Mouse (Mus musculus) embryonic fibroblast, embryonic 13.5 days (primary cell): Measurements from ENCODE around the gene Raf1. TPM values are rescaled to one million over a fixed set of nuclear protein-coding genes. Genes with fewer than 3 reads are reported as not detected.
A peak's percentile ranks its signal among the peaks of the same experiment; 100 is the strongest.

Experiments used
- H3K27ac ChIP-seq: 2 replicates; pipeline ENCODE4 v1.5.1; 2012; ENCODE audit warnings: low read length, control low read depth, inconsistent platforms; ENCODE audit not compliant: insufficient read depth
- H3K4me1 ChIP-seq: 2 replicates; pipeline ENCODE4 v1.6.1; 2011; ENCODE audit warnings: low read length; ENCODE audit not compliant: control insufficient read depth, insufficient read depth
- H3K4me3 ChIP-seq: 2 replicates; pipeline ENCODE4 v1.5.1; 2011; ENCODE audit warnings: mild to moderate bottlenecking, control low read depth, low read length; ENCODE audit not compliant: insufficient read depth
- CTCF ChIP-seq: IDR thresholded peaks from 2 replicates; pipeline ENCODE4 v1.5.1; 2011; ENCODE audit warnings: mild to moderate bottlenecking, control low read depth, low read length, moderate library complexity, borderline replicate concordance; ENCODE audit not compliant: insufficient read depth
- POLR2A ChIP-seq: IDR thresholded peaks from 2 replicates; pipeline ENCODE4 v1.6.1; 2011; ENCODE audit warnings: low read depth, mild to moderate bottlenecking, control low read depth, low read length, moderate library complexity
- polyA plus RNA-seq: library from polyadenylated mRNA; stranded (reverse); fragments of >200 nt; gene quantifications from 2 replicates; pipeline ENCODE4 v1.2.4, GENCODE M21; 2011; ENCODE audit warnings: low read depth; ENCODE audit not compliant: missing spikeins, insufficient read length

The Raf1 gene
- polyA plus RNA-seq, 1 experiment, result 69.8 TPM

DNA sequence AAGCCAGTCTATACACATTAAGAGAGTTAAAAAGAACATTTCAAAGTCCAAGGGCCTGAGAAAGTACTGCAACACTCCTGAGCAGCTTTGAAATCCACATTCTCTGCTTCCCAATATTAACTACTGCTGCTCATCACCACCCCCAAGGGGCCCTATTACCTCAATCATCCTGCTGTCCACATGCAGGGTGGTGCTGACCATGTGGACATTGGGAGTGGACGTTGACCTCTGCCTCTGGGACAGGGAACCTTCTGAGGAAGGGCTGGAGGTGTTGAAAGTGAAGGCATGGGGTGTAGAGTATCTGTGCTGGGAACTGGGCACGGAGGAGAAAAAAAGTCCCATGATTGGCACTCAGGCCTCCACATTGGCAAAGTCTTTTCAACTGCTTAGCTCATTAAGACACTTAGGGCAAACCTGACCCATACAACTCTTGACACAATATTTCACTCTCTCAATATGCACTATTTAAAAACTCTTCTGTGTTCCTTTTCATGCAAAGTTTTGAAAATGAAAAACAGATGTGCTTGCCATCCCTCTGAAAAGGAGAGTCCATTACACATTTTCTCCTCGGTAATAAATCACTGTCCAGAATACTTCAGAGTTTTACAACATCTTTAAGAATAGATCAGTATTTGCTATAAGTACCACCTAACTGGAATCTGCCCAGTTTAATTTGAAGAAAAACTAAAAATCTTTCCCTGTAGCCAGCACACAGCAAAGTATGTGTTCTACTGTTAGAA, 45.2 kb downstream of the Raf1 start:
- no peak overlapping the region for H3K4me3 ChIP-seq
- no peak overlapping the region for H3K27ac ChIP-seq
- peaks cover 2% of the 10 kb centered on the region; the same call in 1 of the 2 replicates for H3K4me1 ChIP-seq
- no peak for TF ChIP-seq POLR2A
- no peak for TF ChIP-seq CTCF

DNA sequence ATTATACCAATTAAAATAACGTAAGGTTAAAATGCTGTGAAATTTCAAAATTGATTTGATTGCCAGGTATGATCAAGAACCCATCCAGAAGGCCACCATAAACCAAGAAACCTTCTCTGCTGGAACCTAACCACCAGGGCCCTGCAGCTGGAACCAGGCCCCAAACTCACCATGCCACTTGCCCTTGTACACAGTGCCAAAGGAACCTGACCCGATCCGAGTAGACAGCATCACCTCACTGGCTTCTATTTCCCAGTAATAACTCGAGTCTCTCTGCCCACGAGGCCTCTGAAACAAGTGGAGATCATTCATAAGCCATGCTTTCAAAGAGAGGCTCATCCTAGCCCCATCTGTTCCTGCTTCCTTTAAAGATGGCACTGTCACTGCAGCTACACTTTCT, 50.3 kb downstream of the Raf1 start:
- no peak for TF ChIP-seq POLR2A
- no peak for TF ChIP-seq CTCF
- H3K4me1 ChIP-seq, result no peaks in the 10 kb centered on the region
- no peak overlapping the region for H3K27ac ChIP-seq
- no peak overlapping the region for H3K4me3 ChIP-seq

- Histone ChIP-seq H3K4me1 (no peaks in the 10 kb centered on the region), H3K4me3 (no peak overlapping the region), H3K27ac (no peak overlapping the region)
- TF ChIP-seq POLR2A, result no peak
- no peak for TF ChIP-seq CTCF
These were observed 55.5 kb downstream of the Raf1 start for GRCm38 (mm10) chr6:115620942-115621341.

DNA sequence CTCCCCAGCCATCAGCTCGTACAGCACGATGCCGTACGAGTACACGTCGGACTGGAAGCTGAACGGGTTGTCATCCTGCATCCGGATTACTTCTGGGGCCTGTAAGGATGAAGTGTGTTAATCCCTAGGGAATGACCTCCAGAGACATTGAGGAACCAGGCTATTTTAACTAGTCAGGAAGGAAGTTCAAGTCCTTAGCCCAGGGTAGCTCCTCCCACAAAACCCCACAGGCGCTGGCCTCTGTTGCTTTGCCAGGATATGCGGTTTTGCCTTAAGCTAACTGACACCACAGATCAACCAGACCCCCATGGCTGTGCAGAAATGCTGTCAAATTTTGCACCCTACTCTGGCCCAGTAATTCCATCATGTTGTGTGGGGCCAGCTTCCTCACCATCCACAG, 56.6 kb downstream of the Raf1 start:
- Histone ChIP-seq H3K27ac (no peak overlapping the region), H3K4me1 (no peaks in the 10 kb centered on the region), H3K4me3 (no peak overlapping the region)
- TF ChIP-seq POLR2A (no peak), CTCF (no peak)

DNA sequence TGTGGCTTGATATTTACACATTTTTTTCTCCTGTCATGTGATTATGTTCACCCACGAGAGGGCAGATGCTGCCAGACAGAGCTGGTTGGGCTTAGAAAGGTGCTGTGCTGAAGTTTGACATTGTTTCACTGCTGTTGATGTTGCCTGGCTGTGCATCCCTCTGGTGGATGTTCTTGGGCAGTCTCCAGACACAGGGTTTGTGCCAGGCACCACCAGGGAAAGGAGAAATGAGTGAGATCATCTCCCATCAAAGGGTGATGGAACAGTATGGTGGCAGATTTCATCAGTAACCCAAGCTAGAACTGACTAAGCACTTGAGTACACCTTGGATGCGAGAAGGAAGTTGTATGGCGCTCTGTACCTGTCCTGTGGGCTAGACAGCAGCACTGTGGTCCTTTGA, 60.5 kb downstream of the Raf1 start:
- Histone ChIP-seq H3K4me1 (no peaks in the 10 kb centered on the region), H3K4me3 (no peak overlapping the region), H3K27ac (no peak overlapping the region)
- TF ChIP-seq POLR2A (no peak), CTCF (no peak)

GRCm38 (mm10) chr6:115613793-115614192, 62.6 kb downstream of the Raf1 start:
- H3K27ac ChIP-seq, result no peak overlapping the region
- H3K4me3 ChIP-seq, result no peak overlapping the region
- H3K4me1 ChIP-seq, result no peaks in the 10 kb centered on the region
- TF ChIP-seq CTCF (no peak), POLR2A (no peak)

GRCm38 (mm10) chr6:115610301-115610700, 66.1 kb downstream of the Raf1 start:
- Histone ChIP-seq H3K4me1 (no peaks in the 10 kb centered on the region), H3K27ac (no peak overlapping the region), H3K4me3 (no peak overlapping the region)
- TF ChIP-seq POLR2A (no peak), CTCF (no peak)

- TF ChIP-seq CTCF (0 out of 2 replicates have a peak, but pooled peaks have one; percentile 7), POLR2A (no peak)
- Histone ChIP-seq H3K27ac (no peak overlapping the region), H3K4me1 (no peaks in the 10 kb centered on the region), H3K4me3 (no peak overlapping the region)
These were observed 67.3 kb downstream of the Raf1 start for GRCm38 (mm10) chr6:115609121-115609520.

- Histone ChIP-seq H3K4me3 (no peak overlapping the region), H3K4me1 (no peaks in the 10 kb centered on the region), H3K27ac (no peak overlapping the region)
- TF ChIP-seq CTCF (no peak), POLR2A (no peak)
These were observed 69.0 kb downstream of the Raf1 start for GRCm38 (mm10) chr6:115607429-115607828.

DNA sequence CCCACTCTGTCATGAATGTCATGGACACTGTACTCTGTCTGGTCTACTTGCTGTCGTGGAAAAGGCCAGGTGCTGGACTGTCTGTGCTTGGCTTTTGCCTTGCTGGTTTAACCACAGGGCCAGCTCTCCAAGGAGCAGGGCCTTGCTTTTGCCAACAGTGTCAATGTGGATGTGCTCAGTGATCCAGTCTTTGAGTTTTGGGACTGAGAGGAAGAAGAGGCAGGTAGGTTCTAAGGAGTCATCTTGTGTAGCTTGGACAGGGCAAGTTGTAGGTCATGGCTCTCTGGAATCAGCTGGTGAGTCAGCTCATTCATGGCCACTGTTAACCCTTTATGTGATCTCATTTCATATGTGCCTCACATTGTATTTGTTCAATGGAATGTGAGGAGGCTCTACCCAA, 70.0 kb downstream of the Raf1 start:
- Histone ChIP-seq H3K27ac (no peak overlapping the region), H3K4me3 (no peak overlapping the region), H3K4me1 (no peaks in the 10 kb centered on the region)
- no peak for TF ChIP-seq CTCF
- no peak for TF ChIP-seq POLR2A
